Mouse (Mus musculus): ENCODE data around the gene Bud23.

DNA sequence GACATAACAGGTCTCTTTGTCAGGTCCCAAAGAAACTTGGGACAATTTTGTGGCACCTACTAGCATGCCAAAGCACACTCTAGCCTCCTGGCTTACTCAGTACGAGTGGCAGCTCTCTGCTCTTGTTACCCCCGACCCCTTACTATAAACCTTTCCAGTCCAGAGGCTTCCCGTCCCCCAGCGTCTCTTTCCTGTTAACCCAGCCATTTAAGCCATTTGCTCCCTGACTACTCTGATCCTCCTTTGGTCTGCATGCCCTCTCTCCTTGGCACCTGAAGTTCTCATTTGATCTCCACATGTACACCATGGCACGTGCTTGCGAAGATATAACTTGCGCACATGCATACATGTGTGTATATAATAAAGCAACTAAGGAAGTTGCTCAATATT is 54.4 kb downstream of the Bud23 start:
- no peak for TF ChIP-seq HCFC1 (IDR thresholded peaks at IDR 0.05; ENCODE audit: borderline replicate concordance, insufficient read depth, low read length)
- TF ChIP-seq ZNF384 (IDR thresholded peaks at IDR 0.05; ENCODE audit: low read depth, low read length) = no peak
- no peak for TF ChIP-seq ZC3H11A (IDR thresholded peaks at IDR 0.05; ENCODE audit: borderline replicate concordance, low read depth, low read length)

Data from ES-E14 (cell line).